Mouse (Mus musculus) thymus, adult 2 months (tissue): Measurements from ENCODE around the gene Ccdc74a.

ENCODE experiments used
- CTCF ChIP-seq: fragments of 200-500 bp; IDR thresholded peaks from 2 replicates; pipeline ENCODE4 v1.5.1; 2012; ENCODE audit warnings: mild to moderate bottlenecking, control low read depth, low read length, moderate library complexity, borderline replicate concordance; ENCODE audit not compliant: control insufficient read depth, poor library complexity, insufficient read depth; ENCODE audit errors: extremely low read depth
- POLR2A ChIP-seq: fragments of 200-500 bp; IDR thresholded peaks from 2 replicates; pipeline ENCODE4 v1.6.1; 2012; ENCODE audit warnings: mild to moderate bottlenecking, low read length, control low read depth, moderate library complexity; ENCODE audit not compliant: control insufficient read depth, poor library complexity, insufficient read depth; ENCODE audit errors: extremely low read depth

DNA sequence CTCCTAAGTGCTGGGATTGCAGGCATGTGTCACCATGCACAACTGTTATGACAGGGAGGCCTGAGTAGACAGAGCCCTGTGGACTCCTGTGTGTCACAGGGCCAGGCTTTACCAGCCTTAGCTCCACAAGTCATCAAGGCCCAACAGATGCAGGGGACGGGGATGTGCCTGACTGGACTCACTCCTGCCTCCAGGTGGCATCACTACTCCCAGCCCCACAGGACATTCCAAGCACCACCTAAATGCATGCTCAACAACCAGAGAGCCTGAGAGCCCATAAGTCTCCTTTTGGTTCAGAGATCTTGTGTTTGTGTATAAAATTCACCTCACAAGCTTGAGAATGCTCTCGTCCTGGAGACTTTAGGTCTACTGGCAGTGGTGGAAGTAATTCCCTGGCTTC is 8.7 kb upstream of the Ccdc74a start:
- TF ChIP-seq CTCF, result no peak
- no peak for TF ChIP-seq POLR2A
